Mouse (Mus musculus): ENCODE measurements at regions not wholly inside any gene's neighbourhood (a gene's known extent, or its start where the extent isn't known, plus 50 kb on each side); places are given as distances from the start of the nearest gene placed in this dataset.
"Not testable (repeated sequence)": the region's sequence is repeated elsewhere in the genome, so short reads cannot be mapped to it uniquely, and the experiment has no call there.

DNA sequence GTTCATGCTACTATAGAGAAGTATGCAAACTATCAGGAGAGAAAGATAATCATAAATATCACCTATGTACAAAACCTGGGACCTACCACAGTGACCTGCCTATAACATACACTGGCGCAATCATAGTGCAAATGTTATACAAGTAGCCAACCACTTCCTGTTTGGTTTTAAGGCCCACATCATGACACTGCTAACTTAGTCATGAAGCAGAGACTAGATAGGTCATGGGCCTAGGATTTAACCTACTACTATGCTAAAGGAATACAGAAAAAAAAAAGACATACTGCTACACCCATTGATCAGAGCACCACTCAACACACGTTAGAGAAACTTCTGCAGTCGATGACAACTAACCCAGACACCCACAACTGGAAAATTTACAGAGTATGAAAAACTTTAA, 498.6 kb upstream of the Acvr2a start:
- no peak for DNase-seq (ENCODE audit: low spot score in 2 of 2)

GRCm38 (mm10) chr2:48316180-48316889, 497.6 kb upstream of the Acvr2a start:
- DNase-seq (ENCODE audit: low spot score in 2 of 2): no peak

- peak in 1 of 2 experiments; percentile 7 for DNase-seq (ENCODE audit: low spot score in 2 of 2)
These were observed 496.1 kb upstream of the Acvr2a start for GRCm38 (mm10) chr2:48317821-48318220.

DNA sequence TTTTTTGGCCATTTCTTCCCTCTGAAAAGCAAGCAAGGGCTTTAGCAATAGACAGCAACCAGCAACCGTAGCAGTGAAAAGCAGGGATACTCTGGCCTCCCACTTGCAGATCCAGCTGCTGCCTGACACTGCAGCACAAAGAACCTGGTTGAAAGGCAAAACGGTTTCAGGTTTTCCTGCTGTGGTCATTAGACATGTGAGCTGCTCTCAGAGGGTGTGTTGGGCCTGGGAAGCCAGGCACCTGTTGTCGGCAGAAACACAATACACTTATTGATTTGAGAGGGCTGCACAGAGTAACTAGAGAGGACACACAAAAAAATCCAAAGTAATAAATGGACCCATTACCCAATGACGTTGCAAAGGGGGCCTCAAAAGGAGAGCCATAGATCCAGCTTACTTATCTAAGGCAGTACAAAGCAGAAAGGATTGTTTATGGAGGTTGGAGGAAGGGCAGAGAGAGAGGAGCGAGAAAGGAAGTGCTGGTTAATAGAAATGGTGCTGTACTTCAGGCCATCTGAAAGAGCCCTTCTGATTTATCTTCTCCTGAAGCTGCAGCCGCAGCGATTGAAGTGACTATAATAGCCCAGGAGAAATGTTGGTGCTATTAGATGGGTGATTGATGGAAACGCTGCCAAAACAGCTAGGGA, 495.4 kb upstream of the Acvr2a start:
- no peak for DNase-seq (ENCODE audit: low spot score in 2 of 2)

GRCm38 (mm10) chr2:48321471-48321870, 492.4 kb upstream of the Acvr2a start:
- no peak for DNase-seq (ENCODE audit: low spot score in 2 of 2)

DNA sequence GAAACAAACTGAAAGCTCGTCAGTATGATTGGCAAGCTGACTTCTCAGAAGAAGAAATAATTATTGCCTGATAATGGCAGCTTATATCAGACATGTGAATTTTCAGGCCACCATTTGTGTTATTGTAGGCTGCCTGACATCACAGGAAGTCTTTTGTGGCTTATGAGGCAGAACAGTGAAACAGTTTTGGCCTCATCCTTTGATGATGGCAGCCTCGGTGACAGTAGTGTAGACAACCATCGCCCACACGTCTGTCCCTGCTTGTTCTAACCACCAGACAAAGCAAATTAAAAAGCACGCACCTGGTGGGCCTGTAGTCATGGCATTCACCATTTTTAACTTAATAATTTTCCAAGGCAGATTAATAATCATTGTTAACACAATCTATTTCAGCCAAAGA, 491.6 kb upstream of the Acvr2a start:
- no peak for DNase-seq (ENCODE audit: low spot score in 2 of 2)

- DNase-seq (ENCODE audit: low spot score in 2 of 2): no peak
These were observed 485.7 kb upstream of the Acvr2a start for GRCm38 (mm10) chr2:48328204-48328603.

GRCm38 (mm10) chr2:48332783-48333182, 481.1 kb upstream of the Acvr2a start:
- DNase-seq (ENCODE audit: low spot score in 2 of 2): no peak

GRCm38 (mm10) chr2:48348021-48348420, 465.9 kb upstream of the Acvr2a start:
- no peak for DNase-seq (ENCODE audit: low spot score in 2 of 2)

DNA sequence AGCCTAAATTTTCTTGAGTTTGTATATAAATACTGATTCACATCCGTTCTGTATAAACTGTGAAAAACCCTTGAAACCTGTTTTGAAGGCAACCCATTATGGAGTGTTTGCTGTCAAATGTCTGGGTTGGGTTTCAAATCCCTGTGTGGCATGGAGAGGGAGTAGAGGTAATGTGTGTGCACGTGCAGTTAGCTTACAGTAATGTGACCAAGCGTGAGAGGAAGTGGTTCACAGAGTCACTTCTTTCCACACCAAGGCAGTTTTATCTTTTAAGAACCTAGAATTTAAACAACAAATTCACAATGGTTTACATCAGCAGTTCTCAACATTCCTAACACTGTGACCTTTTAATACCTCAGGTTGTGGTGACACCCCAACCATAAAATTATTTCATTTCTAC, 464.1 kb upstream of the Acvr2a start:
- DNase-seq (ENCODE audit: low spot score in 2 of 2): no peak

- no peak for DNase-seq (ENCODE audit: low spot score in 2 of 2)
These were observed 463.7 kb upstream of the Acvr2a start for GRCm38 (mm10) chr2:48350206-48350605.

DNA sequence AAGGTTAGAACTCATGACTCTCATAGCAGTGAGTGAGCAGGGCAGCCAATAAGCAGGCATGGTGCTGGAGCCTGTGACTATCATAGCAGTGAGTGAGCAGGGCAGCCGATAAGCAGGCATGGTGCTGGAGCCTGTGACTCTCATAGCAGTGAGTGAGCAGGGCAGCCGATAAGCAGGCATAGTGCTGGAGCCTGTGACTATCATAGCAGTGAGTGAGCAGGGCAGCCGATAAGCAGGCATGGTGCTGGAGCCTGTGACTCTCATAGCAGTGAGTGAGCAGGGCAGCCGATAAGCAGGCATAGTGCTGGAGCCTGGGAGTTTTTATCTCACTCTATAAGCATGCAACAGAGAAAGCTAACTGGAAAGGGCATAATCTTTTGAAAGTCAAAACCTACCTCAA, 442.3 kb upstream of the Acvr2a start:
- not testable (repeated sequence) for DNase-seq (ENCODE audit: low spot score in 2 of 2)

DNA sequence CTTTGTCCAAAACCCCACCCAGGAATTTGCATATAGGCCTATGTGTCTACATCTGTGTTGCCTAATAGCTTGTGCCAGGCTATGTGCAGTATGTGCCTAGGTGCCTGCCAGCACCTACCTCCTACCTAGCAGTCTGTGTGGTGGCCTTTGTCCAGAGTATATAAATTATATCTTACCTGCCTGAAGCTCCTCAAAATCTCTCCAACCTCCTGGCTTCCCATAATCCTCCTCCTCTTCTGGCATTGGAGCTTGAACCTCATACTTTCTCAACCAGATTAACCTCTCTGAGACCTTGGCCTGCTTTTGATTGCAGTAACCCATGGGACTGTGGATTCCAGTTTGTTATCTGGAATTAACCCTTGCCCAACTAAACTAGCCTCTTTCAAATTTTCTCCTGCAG, 440.8 kb upstream of the Acvr2a start:
- no peak for DNase-seq (ENCODE audit: low spot score in 2 of 2)

GRCm38 (mm10) chr2:48374302-48374701, 439.6 kb upstream of the Acvr2a start:
- no peak for DNase-seq (ENCODE audit: low spot score in 2 of 2)

- DNase-seq (ENCODE audit: low spot score in 2 of 2): no peak
These were observed 435.7 kb upstream of the Acvr2a start for GRCm38 (mm10) chr2:48378160-48378559.

DNA sequence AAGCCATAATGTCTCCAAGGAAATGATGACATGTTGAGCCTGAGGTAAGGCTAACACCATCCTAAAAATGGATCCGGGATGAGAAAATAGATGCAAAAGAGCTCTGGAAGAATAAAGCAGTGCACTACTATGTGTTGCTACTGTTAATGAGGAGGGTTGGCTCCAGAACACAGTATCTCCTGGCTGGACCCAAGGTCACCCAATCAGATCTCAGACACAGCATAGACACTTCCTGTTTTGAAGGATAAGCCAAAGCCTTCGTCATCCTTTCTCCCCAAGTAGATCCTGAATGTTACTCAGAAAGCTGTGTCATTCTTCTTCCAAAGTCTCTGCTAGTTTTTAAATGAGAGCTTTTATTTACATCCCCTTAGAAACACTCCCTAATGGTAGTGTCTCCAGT, 435.2 kb upstream of the Acvr2a start:
- no peak for DNase-seq (ENCODE audit: low spot score in 2 of 2)

DNA sequence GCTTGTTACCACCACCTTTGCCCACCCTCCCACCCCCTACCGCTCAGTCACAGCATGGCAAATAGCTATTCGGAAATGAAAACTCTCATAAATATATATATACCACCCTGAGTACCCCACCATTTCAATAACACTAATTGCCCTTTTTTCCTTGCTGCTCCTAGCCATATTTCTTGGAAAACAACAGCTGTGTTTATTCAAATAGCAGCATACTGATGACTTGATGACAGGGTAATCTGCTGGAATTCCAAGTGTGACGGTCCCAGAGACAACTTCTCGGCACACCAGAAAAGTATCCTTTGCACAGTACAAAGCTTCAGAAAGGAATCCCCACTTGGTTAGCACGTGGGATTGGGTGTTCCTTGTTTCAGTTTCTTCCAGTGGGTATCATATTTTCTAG, 433.8 kb upstream of the Acvr2a start:
- DNase-seq (ENCODE audit: low spot score in 2 of 2): no peak

GRCm38 (mm10) chr2:48380786-48381185, 433.1 kb upstream of the Acvr2a start:
- DNase-seq (ENCODE audit: low spot score in 2 of 2): no peak

DNA sequence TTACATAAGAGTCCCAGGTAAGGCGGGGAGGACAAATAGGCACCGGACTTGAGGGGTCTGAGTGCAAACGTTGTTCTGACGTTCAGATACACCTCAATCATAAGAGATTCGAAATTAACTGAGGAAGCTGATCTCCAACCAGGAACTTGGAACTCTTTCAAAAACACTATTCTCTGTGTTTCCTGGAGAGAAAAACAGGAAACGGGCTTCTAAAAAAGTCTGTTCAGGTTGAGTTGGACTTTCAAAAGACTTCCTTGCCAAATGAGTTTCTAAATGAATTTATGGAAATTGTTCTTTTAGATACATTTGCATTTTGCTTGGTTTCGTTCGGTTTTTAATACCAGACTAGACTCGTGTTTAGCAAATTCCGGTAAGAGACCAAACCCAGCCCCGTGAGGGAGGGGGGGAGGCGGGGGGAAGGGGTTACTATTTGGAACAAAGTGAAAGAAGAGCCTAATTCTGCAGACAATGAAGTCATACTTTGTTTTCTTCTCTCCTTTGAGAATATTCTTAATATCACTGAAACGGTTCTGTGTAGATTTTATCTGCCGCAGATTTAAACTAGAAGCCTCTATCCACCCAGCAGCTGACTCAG, 432.3 kb upstream of the Acvr2a start:
- DNase-seq (ENCODE audit: low spot score in 2 of 2): no peak

GRCm38 (mm10) chr2:48398504-48398903, 415.4 kb upstream of the Acvr2a start:
- no peak for DNase-seq (ENCODE audit: low spot score in 2 of 2)

- no peak for DNase-seq (ENCODE audit: low spot score in 2 of 2)
These were observed 414.7 kb upstream of the Acvr2a start for GRCm38 (mm10) chr2:48399191-48399590.

DNA sequence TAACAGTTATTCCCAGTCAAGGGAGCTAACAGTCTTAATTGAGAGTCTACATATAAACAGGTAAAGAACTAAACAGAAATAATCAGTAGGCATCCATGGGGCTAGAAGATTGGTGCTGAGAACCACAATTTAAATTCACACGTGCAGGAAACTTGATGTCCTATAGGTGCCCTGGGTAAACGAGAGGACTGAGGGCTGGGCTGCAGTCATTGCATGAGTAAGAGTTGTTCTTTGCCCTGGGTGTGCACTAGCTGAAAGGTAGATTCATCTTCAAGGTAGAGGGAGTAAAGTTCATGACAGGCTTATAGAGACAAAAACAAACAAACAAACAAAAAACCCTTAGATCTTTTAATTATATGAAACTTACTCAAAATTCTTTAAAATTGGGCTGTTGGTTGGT, 411.1 kb upstream of the Acvr2a start:
- DNase-seq (ENCODE audit: low spot score in 2 of 2): no peak

- no peak for DNase-seq (ENCODE audit: low spot score in 2 of 2)
These were observed 409.4 kb upstream of the Acvr2a start for GRCm38 (mm10) chr2:48404460-48404859.
